Mouse (Mus musculus) lung, embryonic 16.5 days (tissue): ENCODE data around the gene Ptpn14. TPM values are rescaled to one million over a fixed set of nuclear protein-coding genes. Genes with fewer than 3 reads are reported as not detected.

ENCODE experiments used
- ATAC-seq: fragments of 200-750 bp; cut with Nextera tagmentation; 2 replicates; pipeline ENCODE4 v1.8.0; 2017; ENCODE audit warnings: low read depth, mild to moderate bottlenecking, moderate library complexity
- H3K27ac ChIP-seq: fragments of 300-500 bp; sonication (generic); 2 replicates; pipeline ENCODE4 v1.5.1; 2014; ENCODE audit warnings: mild to moderate bottlenecking, control low read depth, low read length
- H3K27me3 ChIP-seq: fragments of 300-500 bp; sonication (generic); 2 replicates; pipeline ENCODE4 v1.6.1; 2014; ENCODE audit warnings: low read depth, low read length, mixed read lengths; ENCODE audit not compliant: control insufficient read depth, insufficient read depth
- H3K36me3 ChIP-seq: fragments of 300-500 bp; sonication (generic); 2 replicates; pipeline ENCODE4 v1.6.1; 2014; ENCODE audit warnings: low read length; ENCODE audit not compliant: control insufficient read depth, insufficient read depth
- H3K4me1 ChIP-seq: fragments of 300-500 bp; sonication (generic); replicated peaks from 2 replicates; pipeline ENCODE4 v1.6.1; 2014; ENCODE audit warnings: low read length, mixed read lengths; ENCODE audit not compliant: control insufficient read depth, insufficient read depth
- H3K4me2 ChIP-seq: fragments of 300-500 bp; sonication (generic); 2 replicates; pipeline ENCODE4 v1.6.1; 2014; ENCODE audit warnings: low read depth, low read length, control low read depth
- H3K4me3 ChIP-seq: fragments of 300-500 bp; sonication (generic); 2 replicates; pipeline ENCODE4 v1.5.1; 2014; ENCODE audit warnings: mild to moderate bottlenecking, low read length, control low read depth
- H3K9ac ChIP-seq: fragments of 300-500 bp; sonication (generic); 2 replicates; pipeline ENCODE4 v1.6.1; 2014; ENCODE audit warnings: low read length, control low read depth
- H3K9me3 ChIP-seq: fragments of 300-500 bp; sonication (generic); 2 replicates; pipeline ENCODE4 v1.6.1; 2016; ENCODE audit warnings: low read length; ENCODE audit not compliant: control insufficient read depth
- WGBS: fragments of 180-500 bp; shearing (Covaris S2); extraction: QIAGEN DNeasy Blood & Tissue Kit; methylation state at CpG from one replicate; pipeline ENCODE4 v1.1.7; 2014; 5-methylcytosine and 5-hydroxymethylcytosine counted together
- polyA plus RNA-seq: library from polyadenylated mRNA; unstranded; fragments of >200 nt; fragmentation: Nextera tagmentation; extraction: Ambion mirVana; gene quantifications from 2 replicates; pipeline ENCODE4 v1.2.1, GENCODE M21; 2015

Gene Ptpn14
- polyA plus RNA-seq, 1 experiment from 2014 or later: 7.9 TPM

DNA sequence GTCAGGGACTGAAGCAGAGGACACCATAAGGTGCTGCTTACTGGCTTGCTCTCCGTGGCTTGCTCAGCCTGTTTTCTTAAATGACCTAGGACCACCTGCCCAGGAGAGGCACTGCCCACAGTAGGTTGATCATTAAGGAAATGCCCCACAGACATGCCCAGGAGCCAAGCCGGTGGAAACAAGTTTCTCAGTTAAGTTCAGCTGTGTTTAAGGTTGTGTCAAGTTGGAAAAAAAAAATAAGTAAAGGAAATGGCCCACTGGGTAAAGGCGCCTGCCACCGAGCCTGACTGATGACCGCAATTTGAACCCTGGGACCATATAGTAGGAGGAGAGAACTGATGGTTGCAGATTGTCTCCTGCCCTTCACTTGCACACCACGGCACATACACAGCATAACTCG is 62.6 kb downstream of the Ptpn14 start:
- no peak overlapping the region for H3K4me3 ChIP-seq
- H3K4me1 ChIP-seq: peaks cover 24% of the 10 kb centered on the region
- no peak overlapping the region for H3K4me2 ChIP-seq
- no peak for ATAC-seq
- H3K27ac ChIP-seq: no peak overlapping the region
- no peaks in the 10 kb centered on the region for H3K27me3 ChIP-seq
- H3K9ac ChIP-seq: no peak overlapping the region
- H3K36me3 ChIP-seq: no peaks in the 10 kb centered on the region
- WGBS: 44% methylated on average over 7 of the region's 7 CpGs
- no peaks in the 10 kb centered on the region for H3K9me3 ChIP-seq

DNA sequence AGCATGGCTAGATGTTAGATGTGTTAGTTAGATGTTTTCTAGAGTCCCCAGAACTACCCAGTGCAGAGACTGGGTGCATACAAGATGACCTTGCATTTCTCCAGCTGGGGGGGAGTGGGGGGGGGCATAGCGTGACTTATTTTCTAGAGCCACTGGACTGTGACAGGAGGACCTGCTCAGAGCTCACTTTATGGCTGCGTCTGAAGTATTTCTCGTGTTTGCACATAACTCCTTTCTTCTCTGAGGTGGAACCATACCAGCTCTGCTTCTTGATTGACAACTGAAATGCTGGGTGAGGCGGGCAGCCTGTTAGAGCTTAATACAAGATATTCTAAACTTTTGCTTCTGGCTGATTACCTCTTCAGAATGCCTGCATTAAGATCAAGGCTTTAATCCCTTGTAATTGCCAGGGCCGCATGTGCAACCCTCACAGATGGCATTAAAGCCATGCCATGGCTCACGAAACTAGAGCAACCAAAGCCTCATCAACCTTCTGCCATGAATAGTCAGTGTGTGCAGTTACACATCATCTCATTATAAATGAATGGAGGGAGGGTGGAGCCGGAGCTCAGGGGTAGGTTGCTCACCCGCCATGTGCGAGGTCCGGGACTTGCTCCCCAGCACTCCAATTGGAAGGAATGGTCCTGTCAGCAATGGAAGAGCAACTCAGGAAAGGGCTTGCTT is 63.6 kb downstream of the Ptpn14 start:
- 77% methylated on average over 10 of the region's 10 CpGs for whole genome bisulfite sequencing
- Histone ChIP-seq H3K27ac (peak overlapping the region; percentile 13; the same call in 1 of the 2 replicates), H3K36me3 (no peaks in the 10 kb centered on the region), H3K4me2 (no peak overlapping the region), H3K9ac (no peak overlapping the region), H3K27me3 (no peaks in the 10 kb centered on the region), H3K4me1 (peaks cover 16% of the 10 kb centered on the region), H3K9me3 (no peaks in the 10 kb centered on the region), H3K4me3 (no peak overlapping the region)
- ATAC-seq: no peak; the same call in 1 of the 2 replicates

DNA sequence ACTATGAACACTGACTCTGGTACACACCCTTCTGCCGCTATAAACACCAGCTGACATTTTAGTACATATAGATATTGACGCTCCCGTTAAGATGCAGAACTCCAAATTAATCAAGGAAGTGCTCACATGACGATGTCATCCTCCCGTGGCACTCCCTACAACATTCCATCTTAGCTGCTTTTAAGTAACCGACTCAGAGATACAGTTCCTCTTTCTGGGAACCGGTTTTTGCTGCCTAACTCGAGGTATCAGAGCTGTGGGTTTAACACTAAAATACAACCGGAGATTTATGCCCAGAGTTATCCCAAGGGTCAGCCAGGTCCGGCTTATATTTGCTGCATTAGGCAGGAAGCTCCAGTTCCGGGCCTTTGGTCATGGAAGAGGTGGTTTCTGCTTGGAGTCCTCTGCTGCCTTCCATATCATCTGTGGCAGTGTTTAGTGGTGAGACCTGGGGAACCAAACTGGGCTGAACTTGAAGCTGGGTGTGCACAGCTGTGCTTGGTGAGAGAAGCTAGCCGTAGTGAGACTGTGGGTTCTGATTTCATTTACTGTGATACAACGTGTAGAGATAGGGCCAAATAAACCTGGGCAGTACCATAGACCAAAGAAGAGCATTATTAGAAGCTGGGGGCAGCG is 64.6 kb downstream of the Ptpn14 start:
- H3K9me3 ChIP-seq: no peaks in the 10 kb centered on the region
- no peak overlapping the region for H3K27ac ChIP-seq
- no peak overlapping the region for H3K4me2 ChIP-seq
- ATAC-seq: no peak
- H3K4me3 ChIP-seq: no peak overlapping the region
- 56% methylated on average over 14 of the region's 14 CpGs for WGBS
- H3K27me3 ChIP-seq: no peaks in the 10 kb centered on the region
- no peak overlapping the region for H3K9ac ChIP-seq
- H3K36me3 ChIP-seq: no peaks in the 10 kb centered on the region
- peaks cover 7% of the 10 kb centered on the region; the same call in 1 of the 2 replicates for H3K4me1 ChIP-seq

DNA sequence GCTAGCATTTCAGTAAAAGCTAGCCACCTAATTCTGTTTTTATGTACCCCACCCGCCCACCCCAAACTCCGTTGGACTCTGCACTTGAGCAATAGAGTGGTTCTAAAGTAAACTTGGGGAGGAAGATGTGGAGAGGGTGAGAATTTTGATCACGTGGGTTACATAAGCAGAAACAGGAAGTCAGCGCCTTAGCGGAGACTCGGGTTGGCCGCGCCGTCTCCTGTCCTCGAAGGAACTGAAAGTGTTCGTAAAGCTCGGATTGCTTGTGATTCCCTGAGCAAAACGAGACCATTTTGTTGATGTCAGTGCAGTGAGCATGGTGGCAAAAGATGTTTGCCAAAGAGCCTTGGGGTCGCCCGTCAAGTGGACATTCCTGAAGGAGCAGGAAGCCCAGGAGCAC is 70.9 kb downstream of the Ptpn14 start:
- Histone ChIP-seq H3K27me3 (no peaks in the 10 kb centered on the region), H3K27ac (no peak overlapping the region), H3K4me2 (no peak overlapping the region), H3K4me1 (peaks cover 9% of the 10 kb centered on the region), H3K9me3 (no peaks in the 10 kb centered on the region), H3K36me3 (0 out of 2 replicates have a peak, but pooled peaks cover 2% of the 10 kb centered on the region), H3K9ac (no peak overlapping the region), H3K4me3 (no peak overlapping the region)
- ATAC-seq: peak; percentile 57; the same call in 1 of the 2 replicates
- WGBS: 47% methylated on average over 15 of the region's 15 CpGs

DNA sequence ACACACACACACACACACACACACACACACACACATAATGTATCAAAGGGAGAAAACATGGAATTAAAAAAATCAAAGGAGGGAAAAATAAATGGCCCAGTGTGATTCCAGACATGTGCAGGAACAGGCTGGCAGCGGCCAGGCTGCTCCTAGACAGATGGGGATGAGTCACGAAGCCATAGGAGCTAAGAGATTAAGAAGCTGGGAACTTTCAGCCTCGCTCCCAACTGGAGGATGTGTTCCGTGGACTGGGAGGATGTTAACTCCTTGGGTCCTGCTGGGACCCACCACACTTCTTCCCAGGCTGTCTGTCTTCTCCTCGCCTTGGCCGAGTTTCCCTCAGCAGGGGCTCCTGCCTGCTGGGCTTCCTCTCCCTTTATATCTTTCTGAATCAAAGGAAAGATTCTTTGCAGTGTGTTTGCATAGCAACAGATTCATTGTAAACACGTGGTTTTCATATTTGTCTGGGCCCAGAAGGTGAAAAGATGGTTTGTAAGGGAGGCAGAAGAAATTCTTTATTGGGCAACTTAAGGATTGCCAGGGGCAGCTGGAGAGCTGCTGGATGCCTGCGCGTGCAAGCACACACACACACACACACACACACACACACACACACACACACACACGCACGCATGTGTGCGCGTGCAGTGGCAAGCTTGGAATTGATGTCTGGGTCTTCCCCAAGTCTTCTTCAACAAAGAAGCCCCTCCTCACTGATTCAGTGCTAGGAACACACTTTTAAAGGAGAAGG is 72.3 kb downstream of the Ptpn14 start:
- H3K9ac ChIP-seq: no peak overlapping the region
- no peaks in the 10 kb centered on the region for H3K9me3 ChIP-seq
- peaks cover 9% of the 10 kb centered on the region for H3K4me1 ChIP-seq
- no peak overlapping the region for H3K4me3 ChIP-seq
- WGBS: 64% methylated on average over 13 of the region's 13 CpGs
- 0 out of 2 replicates have a peak, but pooled peaks cover 2% of the 10 kb centered on the region for H3K36me3 ChIP-seq
- ATAC-seq: no peak
- H3K27ac ChIP-seq: no peak overlapping the region
- no peaks in the 10 kb centered on the region for H3K27me3 ChIP-seq
- no peak overlapping the region for H3K4me2 ChIP-seq

DNA sequence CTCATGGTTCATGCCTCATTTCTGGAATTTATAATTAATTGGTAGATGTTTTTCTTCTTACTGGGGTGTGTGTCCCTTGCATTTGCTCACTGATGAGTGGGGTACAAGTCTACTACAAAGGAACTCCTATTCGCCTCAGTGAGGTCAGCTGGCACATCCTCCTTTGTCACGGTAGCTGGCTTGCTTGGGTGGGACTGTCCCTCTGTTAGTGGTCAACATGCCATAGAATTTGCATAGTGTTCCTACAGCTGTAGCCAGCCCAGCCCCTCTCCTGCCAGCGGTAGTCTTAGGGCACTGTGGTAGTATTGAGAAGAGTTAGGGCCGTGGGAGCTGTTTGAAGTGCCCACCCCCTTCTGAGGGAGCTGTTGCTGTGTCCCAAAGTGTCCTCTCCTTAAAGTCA is 73.2 kb downstream of the Ptpn14 start:
- no peak for ATAC-seq
- H3K27me3 ChIP-seq: no peaks in the 10 kb centered on the region
- H3K27ac ChIP-seq: no peak overlapping the region
- peaks cover 9% of the 10 kb centered on the region for H3K4me1 ChIP-seq
- no peak overlapping the region for H3K9ac ChIP-seq
- no peaks in the 10 kb centered on the region for H3K9me3 ChIP-seq
- no peak overlapping the region for H3K4me2 ChIP-seq
- H3K4me3 ChIP-seq: no peak overlapping the region
- 0 out of 2 replicates have a peak, but pooled peaks cover 2% of the 10 kb centered on the region for H3K36me3 ChIP-seq
- 87% methylated on average over 4 of the region's 4 CpGs for WGBS

DNA sequence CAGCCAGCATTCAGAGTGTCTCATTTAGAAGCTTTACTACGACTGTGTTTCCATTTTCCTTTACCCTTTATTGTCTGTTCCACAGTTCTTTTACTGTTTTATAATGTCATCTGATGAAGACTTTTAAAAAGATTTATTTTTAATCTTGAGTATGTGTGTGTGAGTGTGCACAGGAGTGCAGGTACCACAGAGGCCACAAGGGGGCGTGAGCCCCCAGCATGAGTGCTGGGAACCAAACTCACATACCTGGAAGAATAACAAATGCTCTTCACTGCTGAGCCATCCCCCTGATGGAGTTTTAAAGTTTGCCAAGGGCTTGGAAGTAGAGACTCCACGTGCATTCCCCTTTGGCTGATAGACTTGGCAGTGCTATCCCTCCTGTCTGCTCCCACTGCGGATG is 74.5 kb downstream of the Ptpn14 start:
- no peak for ATAC-seq
- 83% methylated on average over 4 of the region's 4 CpGs for WGBS
- Histone ChIP-seq H3K9me3 (no peaks in the 10 kb centered on the region), H3K4me1 (peaks cover 18% of the 10 kb centered on the region), H3K36me3 (0 out of 2 replicates have a peak, but pooled peaks cover 2% of the 10 kb centered on the region), H3K4me2 (no peak overlapping the region), H3K9ac (no peak overlapping the region), H3K4me3 (no peak overlapping the region), H3K27me3 (no peaks in the 10 kb centered on the region), H3K27ac (no peak overlapping the region)

DNA sequence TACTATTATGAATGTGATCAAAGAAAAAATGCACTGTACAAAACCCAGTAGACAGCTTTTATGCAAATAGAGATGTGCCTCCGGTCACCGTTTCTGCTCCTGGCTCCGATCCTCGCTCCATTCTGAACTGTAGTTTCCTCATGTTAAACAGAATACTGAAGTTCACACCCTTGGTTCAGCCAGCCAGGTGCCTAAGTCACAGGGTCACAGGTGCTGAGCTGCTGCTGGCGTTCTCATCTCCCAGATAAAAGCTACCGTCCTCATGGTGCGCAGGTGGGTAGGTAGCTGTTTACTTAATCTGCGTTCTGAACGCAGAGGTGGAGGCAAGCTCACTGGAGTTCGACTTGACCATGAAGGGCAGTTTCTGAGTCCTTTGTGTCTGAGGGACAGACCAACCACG is 75.7 kb downstream of the Ptpn14 start:
- no peaks in the 10 kb centered on the region for H3K9me3 ChIP-seq
- H3K27me3 ChIP-seq: no peaks in the 10 kb centered on the region
- H3K4me1 ChIP-seq: peaks cover 17% of the 10 kb centered on the region
- no peak overlapping the region for H3K4me3 ChIP-seq
- no peak overlapping the region for H3K4me2 ChIP-seq
- no peak for ATAC-seq
- no peak overlapping the region for H3K27ac ChIP-seq
- WGBS: 61% methylated on average over 11 of the region's 11 CpGs
- no peaks in the 10 kb centered on the region for H3K36me3 ChIP-seq
- H3K9ac ChIP-seq: no peak overlapping the region
